Mouse (Mus musculus) Muller cell, postnatal 12 days (primary cell): ENCODE measurements around the gene Mt3.

Experiments
- DNase-seq: peaks from one replicate; pipeline ENCODE4 v3.0.0-alpha.2; 2015; ENCODE audit errors: inconsistent ontology term

Mt3 gene

GRCm38 (mm10) chr8:94152513-94153300 is at the start of gene Mt3:
Gene Mt3, plus strand, starts transcription at chr8:94152607.
- DNase-seq: peak; percentile 87

- DNase-seq: no peak
These were observed 48.3 kb upstream of the Mt3 start for GRCm38 (mm10) chr8:94104146-94104545.

- peak; percentile 42 for DNase-seq
These were observed 44.5 kb upstream of the Mt3 start for GRCm38 (mm10) chr8:94107871-94108270.

GRCm38 (mm10) chr8:94109396-94109795 is 43.0 kb upstream of the Mt3 start:
- no peak for DNase-seq

GRCm38 (mm10) chr8:94109835-94110234 is 42.6 kb upstream of the Mt3 start:
- DNase-seq: no peak

- DNase-seq: no peak
These were observed 41.8 kb upstream of the Mt3 start for GRCm38 (mm10) chr8:94110526-94111177.

- DNase-seq: no peak
These were observed 39.0 kb upstream of the Mt3 start for GRCm38 (mm10) chr8:94113435-94113834.

GRCm38 (mm10) chr8:94113972-94114371 is 38.4 kb upstream of the Mt3 start:
- no peak for DNase-seq

GRCm38 (mm10) chr8:94118776-94119430 is 33.5 kb upstream of the Mt3 start:
- peak; percentile 95 for DNase-seq

GRCm38 (mm10) chr8:94121625-94122024 is 30.8 kb upstream of the Mt3 start:
- DNase-seq: no peak

GRCm38 (mm10) chr8:94122711-94123468 is 29.5 kb upstream of the Mt3 start:
- no peak for DNase-seq

GRCm38 (mm10) chr8:94127711-94128110 is 24.7 kb upstream of the Mt3 start:
- DNase-seq: no peak

GRCm38 (mm10) chr8:94129133-94129789 is 23.1 kb upstream of the Mt3 start:
- DNase-seq: no peak

GRCm38 (mm10) chr8:94130126-94130525 is 22.3 kb upstream of the Mt3 start:
- no peak for DNase-seq

- DNase-seq: no peak
These were observed 20.3 kb upstream of the Mt3 start for GRCm38 (mm10) chr8:94132096-94132495.

- peak; percentile 69 for DNase-seq
These were observed 17.8 kb upstream of the Mt3 start for GRCm38 (mm10) chr8:94134601-94135000.

GRCm38 (mm10) chr8:94135556-94135955 is 16.9 kb upstream of the Mt3 start:
- no peak for DNase-seq

GRCm38 (mm10) chr8:94136192-94136591 is 16.2 kb upstream of the Mt3 start:
- DNase-seq: no peak

GRCm38 (mm10) chr8:94136933-94137332 is 15.5 kb upstream of the Mt3 start, which contains the start of gene Mt4:
Gene Mt4, plus strand, starts transcription at chr8:94137197.
- no peak for DNase-seq

- DNase-seq: no peak
These were observed 12.1 kb upstream of the Mt3 start for GRCm38 (mm10) chr8:94140266-94140795.

- DNase-seq: peak; percentile 54
These were observed 4.2 kb upstream of the Mt3 start for GRCm38 (mm10) chr8:94148236-94148635.
